Mouse (Mus musculus) stomach, postnatal 0 days (tissue): ENCODE data around the gene E130116L18Rik.

Source experiments
- CTCF ChIP-seq: IDR thresholded peaks from 2 replicates; pipeline ENCODE4 v1.5.1; 2016; ENCODE audit warnings: antibody characterized with exemption, low read depth, mild to moderate bottlenecking, moderate library complexity
- EP300 ChIP-seq: optimal IDR thresholded peaks from 2 replicates; pipeline ENCODE3; 2016; ENCODE audit warnings: antibody characterized with exemption

- no peak for TF ChIP-seq EP300
- no peak for TF ChIP-seq CTCF
Observed at GRCm38 (mm10) chr5:25245806-25246472, 23.0 kb upstream of the E130116L18Rik start.
